16 mouse cellular contexts compared by ENCODE assay signal in the genomic region with DNA sequence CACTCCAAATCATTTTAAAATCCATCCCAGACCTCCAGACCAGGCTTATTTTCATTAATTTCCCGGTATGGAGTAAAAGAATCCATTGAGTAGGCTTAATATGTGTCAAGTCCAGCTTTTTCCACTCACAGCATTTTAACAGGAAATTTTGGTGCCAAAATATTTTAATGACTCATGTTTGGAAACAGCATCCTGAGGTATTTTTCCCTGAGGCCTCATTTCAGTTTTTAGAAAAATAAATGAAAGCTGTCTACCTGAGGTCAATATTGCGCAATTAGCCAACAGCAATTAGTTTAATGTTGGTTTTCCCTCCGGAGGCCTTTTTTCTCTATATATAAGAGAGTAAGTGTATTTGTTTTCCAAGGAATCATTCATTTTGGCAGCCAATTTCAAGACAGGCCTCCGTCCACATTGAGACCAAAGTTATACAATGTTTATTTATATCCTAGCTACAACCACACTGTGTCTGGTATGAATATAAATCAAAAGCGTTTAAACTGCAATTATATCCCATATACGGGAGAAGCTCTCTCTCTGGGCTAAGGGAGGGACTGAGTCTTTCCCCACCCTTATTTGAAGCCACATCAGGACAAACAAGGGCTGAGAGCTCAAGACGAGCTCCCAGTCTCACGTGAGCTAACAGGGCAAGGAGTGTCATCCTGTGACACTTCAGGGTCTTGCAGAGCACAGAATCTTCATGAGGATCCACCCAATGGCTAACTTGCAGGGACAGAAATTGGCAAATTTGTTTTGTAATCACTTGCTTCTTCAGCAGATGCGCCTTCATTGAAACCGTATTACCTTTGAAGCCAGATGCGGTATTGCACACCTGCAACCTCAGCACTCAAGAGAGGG. TPM values are rescaled to one million over a fixed set of nuclear protein-coding genes. Genes with fewer than 3 reads are reported as not detected.
DNase-seq lines count a peak whose midpoint lies in the region; ATAC-seq and TF ChIP-seq lines count a peak whose summit lies in the region.
"Had no signal": no experiment of that assay in that cellular context is flagged by ENCODE, and none has a peak within 500 bp of the region (broad histone marks: within the 10 kb centered on the region; RNA-seq: fewer than 3 reads in every experiment).

No protein-coding gene starts in this region.

- no peak for TF ChIP-seq CTCF in kidney, postnatal 0 days (IDR thresholded peaks at IDR 0.05; ENCODE audit: low read depth)

- 0 out of 2 replicates have a peak, but pooled peaks cover 4% of the 10 kb centered on the region for H3K27me3 ChIP-seq in kidney, postnatal 0 days (ENCODE audit: insufficient read depth, low read length)
- no peaks in the 10 kb centered on the region for H3K27me3 ChIP-seq in limb, embryonic 14.5 days (ENCODE audit: control insufficient read depth, insufficient read depth, low read length)

- DNase-seq in gastrocnemius, adult 18-20 months (ENCODE audit: low spot score), result peak; percentile 27
- DNase-seq in gastrocnemius, adult 8-10 months (ENCODE audit: low spot score in 2 of 2), result no peak
- DNase-seq in kidney, postnatal 0 days (ENCODE audit: low spot score), result peak; percentile 93
- no peak for DNase-seq in kidney, adult 8-10 months
- DNase-seq in Muller cell, postnatal 12 days (ENCODE audit: inconsistent ontology term), result peak; percentile 93
- DNase-seq in limb, embryonic 14.5 days (ENCODE audit: low spot score), result peak; percentile 85
- DNase-seq in neural tube, embryonic 10.5 days (ENCODE audit: extremely low spot score, low spot score), result no peak
- DNase-seq in adrenal gland, postnatal 10 days, result no peak
- DNase-seq: adrenal gland, postnatal 36 days; cerebellum, adult 8-10 months; gastrocnemius, postnatal 14 days; thymus, postnatal 25 days had no signal

- H3K36me3 ChIP-seq in kidney, postnatal 0 days (ENCODE audit: insufficient read depth, low read length), result no peaks in the 10 kb centered on the region
- H3K36me3 ChIP-seq in limb, embryonic 14.5 days (ENCODE audit: control insufficient read depth, insufficient read depth, low read length), result no peaks in the 10 kb centered on the region

- no peaks in the 10 kb centered on the region for H3K4me1 ChIP-seq in kidney, postnatal 0 days (replicated peaks; ENCODE audit: insufficient read depth, low read length)
- peaks cover 28% of the 10 kb centered on the region for H3K4me1 ChIP-seq in limb, embryonic 14.5 days (ENCODE audit: control insufficient read depth, insufficient read depth, low read length)

- H3K4me2 ChIP-seq in kidney, postnatal 0 days (ENCODE audit: low read length), result no peak overlapping the region
- no peak overlapping the region for H3K4me2 ChIP-seq in limb, embryonic 14.5 days (replicated peaks; ENCODE audit: low read depth, low read length, severe bottlenecking)

- WGBS in kidney, postnatal 0 days, result 56% methylated on average over 11 of the region's 11 CpGs
- WGBS in limb, embryonic 14.5 days, result 50% methylated on average over 11 of the region's 11 CpGs

- no peak overlapping the region for H3K9ac ChIP-seq in kidney, postnatal 0 days (ENCODE audit: low read depth, low read length)
- H3K9ac ChIP-seq in limb, embryonic 14.5 days (ENCODE audit: low read depth, low read length, severe bottlenecking), result no peak overlapping the region

- no peak overlapping the region for H3K4me3 ChIP-seq in kidney, postnatal 0 days (replicated peaks; ENCODE audit: low read depth, low read length)
- no peak overlapping the region for H3K4me3 ChIP-seq in limb, embryonic 14.5 days (replicated peaks; ENCODE audit: low read length)

- ATAC-seq in kidney, postnatal 0 days (replicated peaks; ENCODE audit: low FRiP score, low read depth), result 0 out of 2 replicates have a peak, but pooled peaks have one; percentile 40
- ATAC-seq in limb, embryonic 14.5 days (ENCODE audit: low FRiP score, low read depth), result peak; percentile 77
- ATAC-seq: hindbrain, postnatal 0 days had no signal

- H3K27ac ChIP-seq in kidney, postnatal 0 days, result no peak overlapping the region
- peak overlapping the region; percentile 78 for H3K27ac ChIP-seq in limb, embryonic 14.5 days (replicated peaks; ENCODE audit: low read depth, low read length)
- H3K27ac ChIP-seq: hindbrain, postnatal 0 days; macrophage had no signal

- no peak for TF ChIP-seq POLR2A in limb, embryonic 14.5 days (IDR thresholded peaks at IDR 0.05; ENCODE audit: borderline replicate concordance, extremely low read depth, insufficient read depth, insufficient read length)

- no peaks in the 10 kb centered on the region for H3K9me3 ChIP-seq in kidney, postnatal 0 days (replicated peaks; ENCODE audit: low read length)
- no peaks in the 10 kb centered on the region for H3K9me3 ChIP-seq in limb, embryonic 14.5 days (ENCODE audit: control insufficient read depth, low read length)

RNA-seq across cellular contexts. Expression of a gene that starts 20.3 kb away (rescaled TPM):
- total RNA-seq in gastrocnemius, adult 18-20 months (2021), result under 1 TPM; 0.14 to 0.30 TPM
- total RNA-seq in gastrocnemius, adult 8-10 months (2022), result under 1 TPM; 0.11 to 0.34 (median 0.15) TPM
- polyA plus RNA-seq in kidney, postnatal 0 days (2015; fragmentation: Nextera tagmentation; extraction: Ambion mirVana), result not detected in 2 replicates
- 3.4 and 3.6 TPM in 2 replicates for polyA plus RNA-seq in limb, embryonic 14.5 days (2012; rRNA removed)
- polyA plus RNA-seq in limb, embryonic 14.5 days (2014; fragmentation: Nextera tagmentation; extraction: Ambion mirVana), result 2.2 TPM in 2 replicates
- under 1 TPM; 0.09 to 0.12 TPM for total RNA-seq in adrenal gland, postnatal 10 days (2021)
- total RNA-seq: adrenal gland, postnatal 36 days; hindbrain, postnatal 0 days; left cerebral cortex, adult 8-10 months; monocyte, adult 5-6 weeks had no signal
- polyA plus RNA-seq: hindbrain, postnatal 0 days; macrophage had no signal

RNA-seq across cellular contexts. Expression of a gene that starts 37.7 kb away (rescaled TPM):
- under 1 TPM; 0.78 to 0.97 TPM for total RNA-seq in gastrocnemius, adult 18-20 months (2021)
- total RNA-seq in gastrocnemius, adult 8-10 months (2022), result 1 to 10 TPM in 1 of 4 experiments, under 1 TPM in 3; 0.56 to 1.2 (median 0.74) TPM
- 26.7 and 29.0 TPM in 2 replicates for polyA plus RNA-seq in kidney, postnatal 0 days (2015; fragmentation: Nextera tagmentation; extraction: Ambion mirVana)
- 38.2 and 55.2 TPM in 2 replicates for polyA plus RNA-seq in limb, embryonic 14.5 days (2012; rRNA removed)
- polyA plus RNA-seq in limb, embryonic 14.5 days (2014; fragmentation: Nextera tagmentation; extraction: Ambion mirVana), result 120 and 121 TPM in 2 replicates
- 10 to 100 TPM; 12.7 to 13.1 TPM for total RNA-seq in adrenal gland, postnatal 10 days (2021)

Comparison
In these comparisons a context has a peak if more than half of its experiments do, and no peak if none do; other contexts are left out.
1. DNase-seq: peak in gastrocnemius, adult 18-20 months (single experiment), kidney, postnatal 0 days (single experiment), Muller cell, postnatal 12 days (single experiment) and limb, embryonic 14.5 days (single experiment); none in gastrocnemius, adult 8-10 months (0 of 2), kidney, adult 8-10 months (0 of 2), neural tube, embryonic 10.5 days (single experiment) and adrenal gland, postnatal 10 days (single experiment).
2. RNA of a gene that starts 37.7 kb away (total RNA-seq): 12.7 to 13.1 TPM in adrenal gland, postnatal 10 days; 0.78 to 0.97 TPM in gastrocnemius, adult 18-20 months and 0.56 to 1.2 TPM in gastrocnemius, adult 8-10 months; every median in the first group is over 4 times any median in the second.